9 mouse cellular contexts compared by ENCODE assay signal in genomic region chr11:114657737-114658136, GRCm38 (mm10). TPM values are rescaled to one million over a fixed set of nuclear protein-coding genes. Genes with fewer than 3 reads are reported as not detected.
DNase-seq lines count a peak whose midpoint lies in the region.
"Had no signal": no experiment of that assay in that cellular context is flagged by ENCODE, and none has a peak within 500 bp of the region (broad histone marks: within the 10 kb centered on the region; RNA-seq: fewer than 3 reads in every experiment).

No protein-coding gene starts in this region.

- DNase-seq in right cerebral cortex, adult 2 months (ENCODE audit: low spot score in 2 of 2) = peak; percentile 72 to 76
- no peak for DNase-seq in right cerebral cortex, adult 18-20 months
- peak; percentile 62 for DNase-seq in adrenal gland, adult 2 months
- DNase-seq in embryonic facial prominence, embryonic 10.5 days (ENCODE audit: low spot score) = peak; percentile 70
- peak; percentile 73 for DNase-seq in kidney, postnatal 10 days
- peak; percentile 90 for DNase-seq in lung, postnatal 36 days
- DNase-seq in right cerebral cortex, postnatal 14 days = peak; percentile 84
- no peak for DNase-seq in c-Kit-positive CD71-positive TER-119-positive erythroid progenitor cells, embryonic 14.5 days (ENCODE audit: low spot score)

- H3K4me1 ChIP-seq in embryonic facial prominence, embryonic 10.5 days = peaks cover 7% of the 10 kb centered on the region

- H3K27ac ChIP-seq in embryonic facial prominence, embryonic 10.5 days (replicated peaks) = no peak overlapping the region

- H3K9me3 ChIP-seq in embryonic facial prominence, embryonic 10.5 days = no peaks in the 10 kb centered on the region

- WGBS in embryonic facial prominence, embryonic 10.5 days = 29% methylated on average over 7 of the region's 7 CpGs

- H3K4me3 ChIP-seq in embryonic facial prominence, embryonic 10.5 days = no peak overlapping the region
- H3K4me3 ChIP-seq: erythroblast, embryonic 14.5 days had no signal

- H3K27me3 ChIP-seq in embryonic facial prominence, embryonic 10.5 days (replicated peaks; ENCODE audit: low read depth, poor library complexity, severe bottlenecking) = peaks cover 24% of the 10 kb centered on the region; the same call in 1 of the 2 replicates

- no peaks in the 10 kb centered on the region for H3K36me3 ChIP-seq in embryonic facial prominence, embryonic 10.5 days (replicated peaks)

RNA-seq across cellular contexts. Expression of gene Rpl38, which starts 10.6 kb away (rescaled TPM):
- total RNA-seq in adrenal gland, adult 2 months (2021) = 1,000 to 10,000 TPM; 1,183 to 1,186 TPM
- 64.3 and 68.3 TPM in 2 replicates for polyA plus RNA-seq in adrenal gland, adult 2 months (2012; rRNA removed)
- 1,047 and 1,098 TPM in 2 replicates for polyA plus RNA-seq in embryonic facial prominence, embryonic 10.5 days (2016; fragmentation: Nextera tagmentation; extraction: Ambion mirVana)

RNA-seq across cellular contexts. Expression of gene Ttyh2, which starts 17.5 kb away (rescaled TPM):
- total RNA-seq in adrenal gland, adult 2 months (2021) = 100 to 1,000 TPM in 1 of 2 experiments, 10 to 100 TPM in 1; 70.3 to 115 TPM
- 135 and 182 TPM in 2 replicates for polyA plus RNA-seq in adrenal gland, adult 2 months (2012; rRNA removed)
- polyA plus RNA-seq in embryonic facial prominence, embryonic 10.5 days (2016; fragmentation: Nextera tagmentation; extraction: Ambion mirVana) = 14.9 and 16.1 TPM in 2 replicates

Comparison
In these comparisons a context has a peak if more than half of its experiments do, and no peak if none do; other contexts are left out.
1. DNase-seq: peak in right cerebral cortex, adult 2 months (2 of 2), adrenal gland, adult 2 months (single experiment), embryonic facial prominence, embryonic 10.5 days (single experiment), kidney, postnatal 10 days (single experiment), lung, postnatal 36 days (single experiment) and right cerebral cortex, postnatal 14 days (single experiment); none in right cerebral cortex, adult 18-20 months (single experiment) and c-Kit-positive CD71-positive TER-119-positive erythroid progenitor cells, embryonic 14.5 days (single experiment).
2. RNA of gene Rpl38, which starts 10.6 kb away (polyA plus RNA-seq): 1,047 to 1,098 TPM in embryonic facial prominence, embryonic 10.5 days; 64.3 to 68.3 TPM in adrenal gland, adult 2 months; every median in the first group is over 10 times any median in the second.